Mouse (Mus musculus) forebrain, embryonic 16.5 days (tissue): ENCODE results near the gene Tmem178. TPM values are rescaled to one million over a fixed set of nuclear protein-coding genes. Genes with fewer than 3 reads are reported as not detected.
"Not testable (repeated sequence)": the region's sequence is repeated elsewhere in the genome, so short reads cannot be mapped to it uniquely, and the experiment has no call there.

Experiments used
- ATAC-seq: fragments of 200-750 bp; cut with Nextera tagmentation; 2 replicates; pipeline ENCODE4 v1.8.0; 2017; ENCODE audit warnings: mild to moderate bottlenecking, moderate library complexity
- H3K27ac ChIP-seq: fragments of 300-500 bp; sonication (generic); 2 replicates; pipeline ENCODE4 v1.5.1; 2014; ENCODE audit warnings: low read length, control low read depth
- H3K27me3 ChIP-seq: fragments of 300-500 bp; sonication (generic); replicated peaks from 2 replicates; pipeline ENCODE4 v1.6.1; 2014; ENCODE audit warnings: low read length; ENCODE audit not compliant: control insufficient read depth, insufficient read depth
- H3K36me3 ChIP-seq: fragments of 300-500 bp; sonication (generic); 2 replicates; pipeline ENCODE4 v1.6.1; 2014; ENCODE audit not compliant: control insufficient read depth, insufficient read depth
- H3K4me1 ChIP-seq: fragments of 300-500 bp; sonication (generic); replicated peaks from 2 replicates; pipeline ENCODE4 v1.6.1; 2014; ENCODE audit warnings: low read length; ENCODE audit not compliant: control insufficient read depth, insufficient read depth
- H3K4me2 ChIP-seq: fragments of 300-500 bp; sonication (generic); 2 replicates; pipeline ENCODE4 v1.6.1; 2014; ENCODE audit warnings: mild to moderate bottlenecking, low read length, control low read depth
- H3K4me3 ChIP-seq: fragments of 300-500 bp; sonication (generic); replicated peaks from 2 replicates; pipeline ENCODE4 v1.5.1; 2014; ENCODE audit warnings: mild to moderate bottlenecking, low read length, control low read depth
- H3K9ac ChIP-seq: fragments of 300-500 bp; sonication (generic); replicated peaks from 2 replicates; pipeline ENCODE4 v1.6.1; 2014; ENCODE audit warnings: low read depth, low read length, control low read depth
- H3K9me3 ChIP-seq: fragments of 300-500 bp; sonication (generic); 2 replicates; pipeline ENCODE4 v1.6.1; 2016; ENCODE audit warnings: low read length; ENCODE audit not compliant: control insufficient read depth
- WGBS: fragments of 180-500 bp; shearing (Covaris S2); extraction: QIAGEN DNeasy Blood & Tissue Kit; methylation state at CpG from one replicate; pipeline ENCODE4 v1.1.7; 2014; 5-methylcytosine and 5-hydroxymethylcytosine counted together
- polyA plus RNA-seq: library from polyadenylated mRNA; unstranded; fragments of >200 nt; fragmentation: Nextera tagmentation; extraction: Ambion mirVana; gene quantifications from 2 replicates; pipeline ENCODE4 v1.2.1, GENCODE M21; 2015

Gene Tmem178
- polyA plus RNA-seq, 1 experiment from 2014 or later: 36.3 TPM

DNA sequence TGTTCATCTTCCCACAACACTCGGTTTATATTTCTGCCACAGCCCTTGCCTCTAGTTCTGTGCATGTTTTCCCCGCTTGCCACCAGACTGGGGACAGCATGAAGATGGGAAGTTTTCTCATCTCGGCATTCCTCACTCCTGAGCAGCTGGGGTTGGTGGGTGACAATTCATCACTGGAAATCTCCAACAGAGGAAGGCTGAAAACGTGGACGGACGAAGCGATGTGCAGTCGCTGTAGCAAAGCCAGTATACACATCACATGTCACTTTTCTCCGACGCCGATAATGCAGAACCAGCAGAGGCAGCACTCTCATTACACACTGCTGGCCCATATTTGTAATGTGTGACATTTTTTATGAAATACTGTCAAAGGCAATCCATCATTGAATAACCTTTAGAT lies 2.6 kb upstream of the Tmem178 start:
- no peak for ATAC-seq
- Histone ChIP-seq H3K27ac (no peak overlapping the region), H3K9ac (no peak overlapping the region), H3K4me1 (peaks cover 9% of the 10 kb centered on the region), H3K4me3 (no peak overlapping the region), H3K9me3 (no peaks in the 10 kb centered on the region), H3K4me2 (no peak overlapping the region), H3K36me3 (no peaks in the 10 kb centered on the region), H3K27me3 (no peaks in the 10 kb centered on the region)
- WGBS: 55% methylated on average over 11 of the region's 11 CpGs

DNA sequence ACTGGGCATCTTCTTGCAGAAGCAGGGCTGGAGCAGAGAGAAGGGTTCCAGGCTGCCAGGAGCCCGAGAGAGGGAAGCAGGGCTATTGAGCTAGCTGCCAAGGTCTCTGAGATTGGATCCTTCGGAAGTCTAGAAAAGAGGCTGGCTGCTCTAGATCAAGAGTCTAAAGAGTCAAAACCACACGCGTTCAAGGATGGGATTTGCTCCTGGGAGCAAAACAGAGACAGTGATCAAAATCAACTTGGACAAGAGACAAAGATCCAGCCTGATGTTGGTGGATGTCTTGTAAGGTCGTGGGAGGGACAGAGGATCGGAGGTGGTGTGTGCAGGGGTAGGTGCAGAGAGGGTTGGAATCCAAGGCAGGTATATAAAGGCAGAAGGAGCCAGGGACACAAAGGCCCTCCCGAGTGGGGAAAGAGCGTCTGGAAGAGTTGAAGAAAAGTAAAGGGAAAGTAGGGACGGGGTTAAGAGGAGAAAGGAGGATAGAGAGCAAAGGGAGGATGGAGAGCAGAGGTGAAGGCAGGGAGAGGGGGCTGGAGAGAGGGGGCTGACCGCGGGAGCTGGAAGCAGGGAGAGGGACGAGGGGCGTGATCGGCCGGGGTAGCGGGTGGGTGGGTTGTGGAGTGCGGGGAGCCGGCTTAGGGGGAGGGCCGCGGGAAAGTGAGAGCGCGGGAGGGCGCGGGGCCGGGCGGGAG lies 450 bp upstream of the Tmem178 start:
- no peaks in the 10 kb centered on the region for H3K36me3 ChIP-seq
- peak overlapping the region; percentile 66 for H3K4me2 ChIP-seq
- no peaks in the 10 kb centered on the region for H3K9me3 ChIP-seq
- peak overlapping the region; percentile 90 for H3K4me3 ChIP-seq
- no peaks in the 10 kb centered on the region for H3K27me3 ChIP-seq
- no peak for ATAC-seq
- H3K27ac ChIP-seq: peak overlapping the region; percentile 91
- peak overlapping the region; percentile 99 for H3K9ac ChIP-seq
- WGBS: 5% methylated on average over 20 of the region's 26 CpGs
- H3K4me1 ChIP-seq: peaks cover 15% of the 10 kb centered on the region

DNA sequence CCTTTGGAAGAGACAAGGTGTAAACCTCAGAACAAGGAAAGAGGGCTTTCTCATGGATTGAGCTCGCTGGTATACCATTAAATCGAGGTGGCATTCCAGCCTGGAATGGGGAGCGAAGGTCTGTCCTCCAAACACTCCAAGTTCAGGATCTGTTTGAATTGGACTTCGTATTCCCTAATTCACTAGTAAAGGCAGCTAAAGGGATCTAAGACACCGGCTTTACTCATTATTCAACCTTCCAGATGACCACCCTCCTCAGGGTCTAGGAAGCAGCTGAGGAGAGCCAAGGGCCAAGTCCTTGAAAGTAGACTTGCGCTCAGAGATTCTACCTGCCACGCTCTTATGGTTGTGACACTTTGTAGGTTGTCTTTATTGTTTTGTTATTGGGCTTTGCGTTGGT lies 1.1 kb downstream of the Tmem178 start:
- not testable (repeated sequence) for H3K27me3 ChIP-seq, ATAC-seq, H3K36me3 ChIP-seq, H3K9me3 ChIP-seq
- WGBS: 29% methylated on average over 8 of the region's 8 CpGs
- peak overlapping the region; percentile 49 for H3K9ac ChIP-seq
- H3K4me3 ChIP-seq: peak overlapping the region; percentile 51
- H3K27ac ChIP-seq: peak overlapping the region; percentile 58
- H3K4me1 ChIP-seq: peaks cover 25% of the 10 kb centered on the region
- H3K4me2 ChIP-seq: peak overlapping the region; percentile 81

DNA sequence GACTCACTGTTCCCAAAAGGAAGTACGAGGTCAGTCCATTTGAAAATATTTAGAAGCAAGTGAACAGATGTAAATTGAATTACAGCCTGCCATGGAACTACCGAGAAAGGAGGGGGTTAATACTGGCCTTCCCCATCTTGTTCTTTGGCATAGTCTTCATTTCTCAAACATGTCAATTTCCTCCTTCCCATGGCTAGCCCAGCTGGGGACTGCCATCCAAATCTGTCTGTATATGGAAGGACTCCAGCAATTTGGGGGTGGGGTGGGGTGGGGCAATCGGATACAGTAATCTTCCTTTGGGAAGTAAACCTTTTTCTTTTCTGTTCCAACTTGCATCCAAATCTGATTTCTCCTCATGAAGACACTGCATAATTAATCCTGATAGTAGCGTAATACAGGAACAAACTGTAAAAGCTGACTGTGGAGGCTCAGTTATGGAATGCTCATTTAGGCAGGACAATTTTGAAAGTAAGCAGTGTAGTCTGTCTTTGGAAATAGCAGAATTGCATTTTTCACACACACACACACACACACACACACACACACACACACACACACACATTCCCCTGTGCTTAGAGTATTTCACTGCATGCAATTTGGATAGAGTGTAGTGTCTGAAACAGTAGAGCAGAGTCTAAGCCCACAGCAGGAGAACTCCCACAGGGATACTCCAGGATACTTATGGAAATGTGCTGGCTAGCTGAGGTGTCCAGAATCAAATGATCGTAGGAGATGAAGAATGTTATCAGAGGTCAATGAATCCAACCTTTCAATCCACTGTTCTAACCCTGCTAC lies 1.9 kb downstream of the Tmem178 start:
- Histone ChIP-seq H3K9ac (peak overlapping the region; percentile 43), H3K4me1 (peaks cover 29% of the 10 kb centered on the region), H3K4me2 (peak overlapping the region; percentile 81), H3K36me3 (no peaks in the 10 kb centered on the region), H3K27ac (peak overlapping the region; percentile 47), H3K27me3 (no peaks in the 10 kb centered on the region), H3K9me3 (no peaks in the 10 kb centered on the region), H3K4me3 (peak overlapping the region; percentile 51)
- ATAC-seq: 0 out of 2 replicates have a peak, but pooled peaks have one; percentile 32
- 33% methylated on average over 5 of the region's 5 CpGs for WGBS

DNA sequence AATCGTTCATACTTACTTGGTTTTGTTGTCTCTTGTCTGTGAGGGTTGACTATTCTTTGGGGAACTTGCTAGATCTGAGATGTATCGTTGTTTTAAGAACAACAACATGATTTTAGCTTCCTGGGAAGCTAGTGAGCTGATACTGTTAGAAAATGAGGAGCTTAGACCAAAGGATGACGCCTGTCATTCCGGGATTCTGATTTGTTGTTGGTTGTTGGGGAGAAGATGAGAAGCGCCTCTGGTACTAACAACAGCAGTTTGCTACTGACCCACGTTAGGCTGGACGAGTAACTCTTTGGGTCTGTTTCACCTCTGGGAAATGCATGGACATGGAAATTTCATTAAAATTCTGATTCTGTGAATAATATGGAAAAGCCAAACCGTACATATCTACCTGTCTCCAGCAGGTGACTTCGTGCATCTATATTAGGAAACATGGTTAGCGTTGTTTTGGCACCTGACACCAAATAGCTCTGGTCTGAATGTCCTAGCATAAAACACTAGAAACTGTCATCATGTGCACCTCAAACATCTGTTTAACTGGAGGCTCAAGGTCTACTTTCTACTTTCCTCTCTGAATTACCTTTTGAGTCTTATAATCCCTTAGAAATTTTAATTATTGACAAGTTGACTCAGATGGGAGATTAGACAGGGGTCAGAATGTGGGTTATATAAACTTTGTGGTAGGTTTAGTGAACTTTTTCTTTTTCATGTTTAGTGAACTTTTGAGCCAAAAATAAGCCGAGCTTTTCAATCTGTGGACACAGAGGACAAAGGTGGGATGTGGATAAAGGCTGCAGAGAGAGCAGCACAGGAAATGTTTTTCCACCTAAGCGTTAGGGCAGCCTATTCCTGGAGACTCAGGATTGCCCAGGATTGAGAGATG lies 2.9 kb downstream of the Tmem178 start:
- peaks cover 35% of the 10 kb centered on the region for H3K4me1 ChIP-seq

DNA sequence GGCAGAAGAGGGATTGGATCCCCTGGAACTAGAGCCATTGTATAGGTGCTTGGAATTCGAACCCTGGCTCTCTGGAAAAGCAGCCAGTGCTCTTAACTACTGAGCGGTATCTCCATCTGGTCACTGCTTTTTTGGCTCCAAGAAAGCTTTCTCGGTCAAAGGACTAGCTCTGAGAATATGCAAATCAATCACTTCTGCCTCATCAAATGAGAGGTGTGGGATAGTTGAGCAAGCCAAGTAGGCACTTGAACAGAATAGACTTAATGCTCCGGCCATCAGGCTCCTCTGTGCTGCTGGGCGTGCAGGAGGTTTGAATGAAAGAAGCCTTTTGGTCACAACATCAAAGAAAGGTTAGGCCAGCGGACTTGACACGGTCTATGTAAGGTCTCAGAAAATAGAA lies 5.0 kb downstream of the Tmem178 start:
- H3K27ac ChIP-seq: no peak overlapping the region
- H3K9me3 ChIP-seq: no peaks in the 10 kb centered on the region
- WGBS: 59% methylated on average over 7 of the region's 7 CpGs
- H3K36me3 ChIP-seq: no peaks in the 10 kb centered on the region
- no peak overlapping the region for H3K4me2 ChIP-seq
- H3K9ac ChIP-seq: no peak overlapping the region
- ATAC-seq: no peak
- H3K4me3 ChIP-seq: no peak overlapping the region
- H3K27me3 ChIP-seq: no peaks in the 10 kb centered on the region
- peaks cover 43% of the 10 kb centered on the region for H3K4me1 ChIP-seq

More for the DNA sequence above, 2.9 kb downstream of the Tmem178 start:
- Histone ChIP-seq H3K4me2 (peak overlapping the region; percentile 81), H3K4me3 (peak overlapping the region; percentile 51), H3K9me3 (no peaks in the 10 kb centered on the region), H3K27me3 (no peaks in the 10 kb centered on the region), H3K9ac (no peak overlapping the region; the same call in 1 of the 2 replicates), H3K36me3 (no peaks in the 10 kb centered on the region), H3K27ac (no peak overlapping the region)
- no peak for ATAC-seq
- 79% methylated on average over 12 of the region's 12 CpGs for WGBS

DNA sequence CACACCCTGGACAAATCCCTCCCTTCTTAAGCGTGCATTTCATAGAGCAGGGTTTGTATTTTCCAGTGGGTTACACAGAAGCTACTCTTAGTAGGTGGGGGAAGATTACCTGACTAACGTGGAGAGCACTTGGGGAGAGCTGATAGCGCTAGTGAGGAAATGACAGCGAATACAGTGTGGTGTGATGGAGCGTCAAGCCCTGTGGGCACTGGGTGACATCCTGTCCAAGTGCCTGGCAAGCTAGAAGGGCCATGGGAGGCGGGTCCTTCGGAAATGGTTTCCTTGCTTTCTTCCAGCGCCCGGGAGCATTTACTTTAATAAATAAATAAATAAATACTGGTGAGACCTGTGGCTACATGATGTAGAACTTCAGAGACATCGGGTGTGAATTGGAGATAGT lies 5.5 kb downstream of the Tmem178 start:
- Histone ChIP-seq H3K9me3 (no peaks in the 10 kb centered on the region), H3K4me1 (peaks cover 43% of the 10 kb centered on the region), H3K9ac (no peak overlapping the region), H3K4me3 (no peak overlapping the region), H3K27ac (no peak overlapping the region), H3K36me3 (no peaks in the 10 kb centered on the region), H3K4me2 (no peak overlapping the region), H3K27me3 (no peaks in the 10 kb centered on the region)
- ATAC-seq: no peak
- WGBS: 91% methylated on average over 10 of the region's 10 CpGs

DNA sequence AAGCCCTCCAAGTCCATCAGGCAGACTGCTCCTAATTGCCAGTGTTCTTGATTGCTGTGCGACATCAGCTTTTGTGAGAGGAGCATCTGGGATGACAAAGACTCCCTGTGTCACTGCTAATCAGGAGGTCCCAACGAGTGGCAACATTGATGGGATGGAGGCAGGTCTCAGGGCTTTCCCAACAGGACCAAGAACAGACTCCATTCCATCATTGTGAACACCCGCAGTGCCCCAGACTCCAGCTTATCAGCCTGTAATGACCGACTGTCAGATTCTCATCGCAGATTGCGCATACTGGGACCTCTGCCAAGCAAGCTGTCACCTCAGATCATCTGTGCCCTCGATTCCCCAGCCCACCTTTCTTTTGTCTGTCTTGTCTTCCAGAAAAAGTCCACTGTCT lies 7.9 kb downstream of the Tmem178 start:
- Histone ChIP-seq H3K4me1 (peaks cover 46% of the 10 kb centered on the region), H3K4me3 (no peak overlapping the region), H3K27ac (no peak overlapping the region), H3K27me3 (no peaks in the 10 kb centered on the region), H3K36me3 (no peaks in the 10 kb centered on the region), H3K4me2 (no peak overlapping the region), H3K9ac (no peak overlapping the region), H3K9me3 (no peaks in the 10 kb centered on the region)
- ATAC-seq: peak; percentile 54
- 12% methylated on average over 7 of the region's 7 CpGs for WGBS

DNA sequence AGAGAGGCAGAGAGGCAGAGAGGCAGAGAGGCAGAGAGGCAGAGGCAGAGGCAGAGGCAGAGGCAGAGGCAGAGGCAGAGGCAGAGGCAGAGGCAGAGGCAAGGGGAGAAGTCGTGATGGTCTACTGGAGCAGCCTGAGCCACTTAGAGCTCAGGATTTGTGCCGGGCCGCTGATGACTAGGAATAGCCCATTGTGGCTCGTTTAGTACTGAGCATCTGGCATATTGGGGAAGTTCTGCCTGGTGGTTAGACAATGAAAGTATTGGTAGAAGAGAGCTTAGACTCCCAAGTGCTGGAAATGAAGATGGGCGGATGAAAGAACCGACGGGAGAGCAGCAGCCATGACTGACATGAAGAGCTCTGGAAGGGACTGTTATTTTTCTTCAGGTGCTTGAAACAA lies 11.0 kb downstream of the Tmem178 start:
- 0 out of 2 replicates have a peak, but pooled peaks cover 1% of the 10 kb centered on the region for H3K36me3 ChIP-seq
- peaks cover 2% of the 10 kb centered on the region; the same call in 1 of the 2 replicates for H3K9me3 ChIP-seq
- no peak overlapping the region for H3K9ac ChIP-seq
- ATAC-seq: no peak
- H3K27me3 ChIP-seq: no peaks in the 10 kb centered on the region
- WGBS: 34% methylated on average over 7 of the region's 7 CpGs
- no peak overlapping the region for H3K4me3 ChIP-seq
- H3K4me2 ChIP-seq: no peak overlapping the region
- peak overlapping the region; percentile 45; the same call in 1 of the 2 replicates for H3K27ac ChIP-seq
- H3K4me1 ChIP-seq: peaks cover 35% of the 10 kb centered on the region
